Mouse (Mus musculus): ENCODE results near the gene Hist1h2ac. TPM values are rescaled to one million over a fixed set of nuclear protein-coding genes. Genes with fewer than 3 reads are reported as not detected.

The Hist1h2ac gene
- total and polyA plus RNA-seq, 3 experiments: 0.14 to 114 (median 0.97) TPM

GRCm38 (mm10) chr13:23689459-23689858 is 5.7 kb upstream of the Hist1h2ac start:
- no peaks in the 10 kb centered on the region for H3K36me3 ChIP-seq (replicated peaks in 1 of 2; ENCODE audit: control insufficient read depth in 1 of 2, insufficient read depth in 1 of 2, low read length in 1 of 2)
- H3K4me2 ChIP-seq (ENCODE audit: insufficient read depth, low read depth, poor library complexity, severe bottlenecking): no peak overlapping the region
- H3K79me2 ChIP-seq (replicated peaks; ENCODE audit: control insufficient read depth, extremely low read depth, insufficient read depth, poor library complexity, severe bottlenecking): no peaks in the 10 kb centered on the region
- H3K4me3 ChIP-seq (replicated peaks in 1 of 3; ENCODE audit: low read depth in 2 of 3, low read length in 2 of 3, poor library complexity in 1 of 3): no peak overlapping the region
- DNase-seq (ENCODE audit: extremely low read depth): no peak
- H3K9ac ChIP-seq (ENCODE audit: insufficient read depth, low read depth): no peak overlapping the region
- H3K27ac ChIP-seq (ENCODE audit: insufficient read depth, low read depth): no peak overlapping the region
- H3K9me3 ChIP-seq (replicated peaks; ENCODE audit: low read length): no peaks in the 10 kb centered on the region
- no peak for TF ChIP-seq GABPA (IDR thresholded peaks at IDR 0.05; ENCODE audit: insufficient replicate concordance, low read depth, low read length)
- TF ChIP-seq IRF4 (IDR thresholded peaks at IDR 0.05; ENCODE audit: low read depth, low read length): no peak
- TF ChIP-seq UBTF (IDR thresholded peaks at IDR 0.05; ENCODE audit: low read depth, low read length): no peak
- no peak for TF ChIP-seq KAT2A (IDR thresholded peaks at IDR 0.05; ENCODE audit: insufficient replicate concordance, low read length)
- no peak for TF ChIP-seq POLR2AphosphoS2 (IDR thresholded peaks at IDR 0.05; ENCODE audit: low read depth, low read length)
- no peak for TF ChIP-seq CTCF (conservative IDR thresholded peaks at IDR 0.05 in 1 of 2, IDR thresholded peaks at IDR 0.05 in 1 of 2; ENCODE audit: low read depth in 2 of 2, low read length in 2 of 2)
- no peak for TF ChIP-seq MAFK (IDR thresholded peaks at IDR 0.05; ENCODE audit: insufficient replicate concordance, low read length)
- TF ChIP-seq ELF1 (IDR thresholded peaks at IDR 0.05; ENCODE audit: low read depth, low read length): no peak
- no peak for TF ChIP-seq PAX5 (IDR thresholded peaks at IDR 0.05; ENCODE audit: low read length)
- TF ChIP-seq TCF12 (IDR thresholded peaks at IDR 0.05; ENCODE audit: low read depth, low read length): no peak
- TF ChIP-seq MYC (IDR thresholded peaks at IDR 0.05; ENCODE audit: low read depth, low read length): no peak
- TF ChIP-seq NELFE (IDR thresholded peaks at IDR 0.05; ENCODE audit: low read depth, low read length): no peak
- TF ChIP-seq NRF1 (IDR thresholded peaks at IDR 0.05; ENCODE audit: low read depth, low read length): no peak
- dilution Hi-C loops (cut with MboI; ENCODE audit: extremely low pct_ligation_motif_present, extremely low pct_unique_long_range_greater_than_20kb, low sequenced_read_pairs) (no loop called here), in situ Hi-C loops (cut with MboI; ENCODE audit: low pct_ligation_motif_present, low pct_unique_long_range_greater_than_20kb, low sequenced_read_pairs) (loop anchor here (10.0 kb wide), 1 partner anchor 55 kb away; no protein-coding TSS in a partner anchor)
- no peaks in the 10 kb centered on the region for H3K27me3 ChIP-seq (replicated peaks)
- H3K4me1 ChIP-seq (ENCODE audit: control insufficient read depth in 1 of 2, insufficient read depth in 2 of 2): peaks cover 8 to 29% of the 10 kb centered on the region in 2 experiments; a peak in 3 of 4 replicates

DNA sequence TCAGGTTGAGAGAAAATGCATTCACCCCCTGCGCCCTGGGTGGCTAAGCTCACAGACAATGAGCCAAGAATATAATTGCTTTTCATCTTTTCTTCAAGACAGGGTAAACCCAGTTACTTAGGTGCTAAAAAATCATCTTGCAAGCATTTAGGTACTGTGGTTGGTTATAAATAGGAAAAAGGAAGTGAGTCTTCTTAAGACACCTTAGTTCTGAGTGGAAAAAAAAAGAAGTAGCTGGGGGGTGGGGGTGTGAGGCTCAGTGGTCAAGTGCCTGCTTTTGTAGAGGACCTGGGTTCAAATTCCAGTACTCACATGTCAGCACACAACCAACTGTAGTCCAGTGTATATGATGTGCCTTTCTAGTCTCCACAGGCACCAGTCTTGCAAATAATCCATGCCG is 5.2 kb upstream of the Hist1h2ac start:
- no peak overlapping the region for H3K9ac ChIP-seq (ENCODE audit: insufficient read depth, low read depth)
- in situ Hi-C loops (cut with MboI; ENCODE audit: low pct_ligation_motif_present, low pct_unique_long_range_greater_than_20kb, low sequenced_read_pairs) (loop anchor here (10.0 kb wide), 1 partner anchor 54 kb away; no protein-coding TSS in a partner anchor), dilution Hi-C loops (cut with MboI; ENCODE audit: extremely low pct_ligation_motif_present, extremely low pct_unique_long_range_greater_than_20kb, low sequenced_read_pairs) (no loop called here)
- H3K9me3 ChIP-seq (replicated peaks; ENCODE audit: low read length): no peaks in the 10 kb centered on the region
- H3K4me3 ChIP-seq (replicated peaks in 1 of 3; ENCODE audit: low read depth in 2 of 3, low read length in 2 of 3, poor library complexity in 1 of 3): no peak overlapping the region
- H3K27ac ChIP-seq (ENCODE audit: insufficient read depth, low read depth): no peak overlapping the region
- no peak overlapping the region; the same call in 1 of the 2 replicates for H3K4me2 ChIP-seq (ENCODE audit: insufficient read depth, low read depth, poor library complexity, severe bottlenecking)
- H3K4me1 ChIP-seq (ENCODE audit: control insufficient read depth in 1 of 2, insufficient read depth in 2 of 2): peaks cover 8 to 29% of the 10 kb centered on the region in 2 experiments; a peak in 3 of 4 replicates
- no peaks in the 10 kb centered on the region for H3K79me2 ChIP-seq (replicated peaks; ENCODE audit: control insufficient read depth, extremely low read depth, insufficient read depth, poor library complexity, severe bottlenecking)
- peak; percentile 67 for TF ChIP-seq CHD2 (IDR thresholded peaks at IDR 0.05; ENCODE audit: low read length)
- no peak for TF ChIP-seq SMC3 (IDR thresholded peaks at IDR 0.05; ENCODE audit: low read depth, low read length)
- peak; percentile 87 for TF ChIP-seq MEF2A (IDR thresholded peaks at IDR 0.05; ENCODE audit: borderline replicate concordance, low read depth, low read length)
- peak; percentile 81 for TF ChIP-seq EP300 (IDR thresholded peaks at IDR 0.05; ENCODE audit: low read length)
- TF ChIP-seq ZNF384 (IDR thresholded peaks at IDR 0.05; ENCODE audit: low read depth, low read length): peak; percentile 92
- no peak for TF ChIP-seq UBTF (IDR thresholded peaks at IDR 0.05; ENCODE audit: low read depth, low read length)
- TF ChIP-seq TCF12 (IDR thresholded peaks at IDR 0.05; ENCODE audit: low read depth, low read length): peak; percentile 34; the same call in 1 of the 2 replicates
- 0 out of 2 replicates have a peak, but pooled peaks have one; percentile 33 for TF ChIP-seq BHLHE40 (IDR thresholded peaks at IDR 0.05; ENCODE audit: low read depth, low read length)
- TF ChIP-seq IRF4 (IDR thresholded peaks at IDR 0.05; ENCODE audit: low read depth, low read length): peak; percentile 74
- no peak for TF ChIP-seq NRF1 (IDR thresholded peaks at IDR 0.05; ENCODE audit: low read depth, low read length)
- DNase-seq (ENCODE audit: extremely low read depth): peak; percentile 64
- no peaks in the 10 kb centered on the region for H3K36me3 ChIP-seq (replicated peaks in 1 of 2; ENCODE audit: control insufficient read depth in 1 of 2, insufficient read depth in 1 of 2, low read length in 1 of 2)
- H3K27me3 ChIP-seq (replicated peaks): no peaks in the 10 kb centered on the region
